Mouse (Mus musculus): ENCODE results near the gene Sema3f. TPM values are rescaled to one million over a fixed set of nuclear protein-coding genes. Genes with fewer than 3 reads are reported as not detected.

Sema3f gene
- polyA plus RNA-seq, 1 experiment from 2014 or later, result 14.9 TPM

- no peak overlapping the region for H3K27ac ChIP-seq (ENCODE audit: low read length)
- peaks cover 23% of the 10 kb centered on the region for H3K4me1 ChIP-seq (replicated peaks; ENCODE audit: control insufficient read depth, insufficient read depth, low read length)
- no peaks in the 10 kb centered on the region for H3K9me3 ChIP-seq (ENCODE audit: control insufficient read depth, low read length)
- H3K36me3 ChIP-seq (ENCODE audit: control insufficient read depth, insufficient read depth), result no peaks in the 10 kb centered on the region
- no peak overlapping the region for H3K4me2 ChIP-seq (ENCODE audit: low read length)
- no peaks in the 10 kb centered on the region for H3K27me3 ChIP-seq (replicated peaks; ENCODE audit: control insufficient read depth, insufficient read depth, low read length)
- no peak overlapping the region for H3K4me3 ChIP-seq (replicated peaks; ENCODE audit: low read length)
- H3K9ac ChIP-seq (replicated peaks; ENCODE audit: low read depth, low read length), result no peak overlapping the region
- ATAC-seq, result no peak
- WGBS, result 66% methylated on average over 3 of the region's 3 CpGs
These were observed 61.5 kb downstream of the Sema3f start for GRCm38 (mm10) chr9:107648767-107649166.

GRCm38 (mm10) chr9:107646975-107647374 lies 63.3 kb downstream of the Sema3f start:
- Histone ChIP-seq H3K36me3 (ENCODE audit: control insufficient read depth, insufficient read depth) (no peaks in the 10 kb centered on the region), H3K4me2 (ENCODE audit: low read length) (no peak overlapping the region), H3K27ac (ENCODE audit: low read length) (no peak overlapping the region), H3K9ac (replicated peaks; ENCODE audit: low read depth, low read length) (no peak overlapping the region), H3K4me3 (replicated peaks; ENCODE audit: low read length) (no peak overlapping the region), H3K9me3 (ENCODE audit: control insufficient read depth, low read length) (no peaks in the 10 kb centered on the region), H3K27me3 (replicated peaks; ENCODE audit: control insufficient read depth, insufficient read depth, low read length) (no peaks in the 10 kb centered on the region), H3K4me1 (replicated peaks; ENCODE audit: control insufficient read depth, insufficient read depth, low read length) (peaks cover 23% of the 10 kb centered on the region)
- 81% methylated on average over 6 of the region's 6 CpGs for WGBS
- ATAC-seq, result no peak

GRCm38 (mm10) chr9:107645577-107645976 lies 64.7 kb downstream of the Sema3f start:
- Histone ChIP-seq H3K4me3 (replicated peaks; ENCODE audit: low read length) (no peak overlapping the region), H3K9ac (replicated peaks; ENCODE audit: low read depth, low read length) (no peak overlapping the region), H3K4me2 (ENCODE audit: low read length) (no peak overlapping the region), H3K27me3 (replicated peaks; ENCODE audit: control insufficient read depth, insufficient read depth, low read length) (no peaks in the 10 kb centered on the region), H3K4me1 (replicated peaks; ENCODE audit: control insufficient read depth, insufficient read depth, low read length) (peaks cover 16% of the 10 kb centered on the region), H3K36me3 (ENCODE audit: control insufficient read depth, insufficient read depth) (no peaks in the 10 kb centered on the region), H3K27ac (ENCODE audit: low read length) (no peak overlapping the region), H3K9me3 (ENCODE audit: control insufficient read depth, low read length) (no peaks in the 10 kb centered on the region)
- WGBS, result 9% methylated on average over 5 of the region's 5 CpGs
- peak; percentile 76 for ATAC-seq

GRCm38 (mm10) chr9:107645153-107645510 lies 65.1 kb downstream of the Sema3f start:
- Histone ChIP-seq H3K4me3 (replicated peaks; ENCODE audit: low read length) (no peak overlapping the region), H3K9ac (replicated peaks; ENCODE audit: low read depth, low read length) (peak overlapping the region; percentile 66; the same call in 1 of the 2 replicates), H3K4me1 (replicated peaks; ENCODE audit: control insufficient read depth, insufficient read depth, low read length) (peaks cover 15% of the 10 kb centered on the region), H3K27me3 (replicated peaks; ENCODE audit: control insufficient read depth, insufficient read depth, low read length) (no peaks in the 10 kb centered on the region), H3K4me2 (ENCODE audit: low read length) (peak overlapping the region; percentile 76), H3K36me3 (ENCODE audit: control insufficient read depth, insufficient read depth) (no peaks in the 10 kb centered on the region), H3K27ac (ENCODE audit: low read length) (no peak overlapping the region), H3K9me3 (ENCODE audit: control insufficient read depth, low read length) (no peaks in the 10 kb centered on the region)
- ATAC-seq, result peak; percentile 23; the same call in 1 of the 2 replicates
- 62% methylated on average over 7 of the region's 7 CpGs for WGBS

GRCm38 (mm10) chr9:107644495-107645152 lies 65.7 kb downstream of the Sema3f start:
- Histone ChIP-seq H3K9me3 (ENCODE audit: control insufficient read depth, low read length) (no peaks in the 10 kb centered on the region), H3K9ac (replicated peaks; ENCODE audit: low read depth, low read length) (peak overlapping the region; percentile 66), H3K36me3 (ENCODE audit: control insufficient read depth, insufficient read depth) (no peaks in the 10 kb centered on the region), H3K27ac (ENCODE audit: low read length) (peak overlapping the region; percentile 76), H3K4me3 (replicated peaks; ENCODE audit: low read length) (peak overlapping the region; percentile 48), H3K27me3 (replicated peaks; ENCODE audit: control insufficient read depth, insufficient read depth, low read length) (no peaks in the 10 kb centered on the region), H3K4me2 (ENCODE audit: low read length) (peak overlapping the region; percentile 76), H3K4me1 (replicated peaks; ENCODE audit: control insufficient read depth, insufficient read depth, low read length) (peaks cover 13% of the 10 kb centered on the region)
- WGBS, result 4% methylated on average over 34 of the region's 35 CpGs
- ATAC-seq, result peak; percentile 83

GRCm38 (mm10) chr9:107643544-107644214 lies 66.6 kb downstream of the Sema3f start:
- Histone ChIP-seq H3K9me3 (ENCODE audit: control insufficient read depth, low read length) (no peaks in the 10 kb centered on the region), H3K4me3 (replicated peaks; ENCODE audit: low read length) (no peak overlapping the region), H3K9ac (replicated peaks; ENCODE audit: low read depth, low read length) (peak overlapping the region; percentile 66), H3K27ac (ENCODE audit: low read length) (no peak overlapping the region), H3K36me3 (ENCODE audit: control insufficient read depth, insufficient read depth) (no peaks in the 10 kb centered on the region), H3K27me3 (replicated peaks; ENCODE audit: control insufficient read depth, insufficient read depth, low read length) (no peaks in the 10 kb centered on the region), H3K4me2 (ENCODE audit: low read length) (peak overlapping the region; percentile 76), H3K4me1 (replicated peaks; ENCODE audit: control insufficient read depth, insufficient read depth, low read length) (peaks cover 12% of the 10 kb centered on the region)
- 91% methylated on average over 13 of the region's 13 CpGs for WGBS
- no peak for ATAC-seq

- 17% methylated on average over 8 of the region's 8 CpGs for WGBS
- Histone ChIP-seq H3K9me3 (ENCODE audit: control insufficient read depth, low read length) (no peaks in the 10 kb centered on the region), H3K4me2 (ENCODE audit: low read length) (no peak overlapping the region), H3K27ac (ENCODE audit: low read length) (no peak overlapping the region), H3K36me3 (ENCODE audit: control insufficient read depth, insufficient read depth) (no peaks in the 10 kb centered on the region), H3K4me1 (replicated peaks; ENCODE audit: control insufficient read depth, insufficient read depth, low read length) (peaks cover 21% of the 10 kb centered on the region), H3K4me3 (replicated peaks; ENCODE audit: low read length) (no peak overlapping the region), H3K27me3 (replicated peaks; ENCODE audit: control insufficient read depth, insufficient read depth, low read length) (no peaks in the 10 kb centered on the region), H3K9ac (replicated peaks; ENCODE audit: low read depth, low read length) (no peak overlapping the region)
- no peak for ATAC-seq
These were observed 68.6 kb downstream of the Sema3f start for GRCm38 (mm10) chr9:107641666-107642065.

- peaks cover 25% of the 10 kb centered on the region for H3K4me1 ChIP-seq (replicated peaks; ENCODE audit: control insufficient read depth, insufficient read depth, low read length)
- no peak overlapping the region for H3K27ac ChIP-seq (ENCODE audit: low read length)
- H3K27me3 ChIP-seq (replicated peaks; ENCODE audit: control insufficient read depth, insufficient read depth, low read length), result no peaks in the 10 kb centered on the region
- H3K9ac ChIP-seq (replicated peaks; ENCODE audit: low read depth, low read length), result no peak overlapping the region
- ATAC-seq, result no peak
- H3K4me3 ChIP-seq (replicated peaks; ENCODE audit: low read length), result no peak overlapping the region
- H3K9me3 ChIP-seq (ENCODE audit: control insufficient read depth, low read length), result no peaks in the 10 kb centered on the region
- no peaks in the 10 kb centered on the region for H3K36me3 ChIP-seq (ENCODE audit: control insufficient read depth, insufficient read depth)
- H3K4me2 ChIP-seq (ENCODE audit: low read length), result no peak overlapping the region
- WGBS, result 49% methylated on average over 7 of the region's 8 CpGs
These were observed 70.0 kb downstream of the Sema3f start for GRCm38 (mm10) chr9:107640257-107640772.

GRCm38 (mm10) chr9:107637070-107637469 lies 73.2 kb downstream of the Sema3f start:
- 7% methylated on average over 7 of the region's 7 CpGs for WGBS
- Histone ChIP-seq H3K4me3 (replicated peaks; ENCODE audit: low read length) (no peak overlapping the region), H3K4me2 (ENCODE audit: low read length) (peak overlapping the region; percentile 11; the same call in 1 of the 2 replicates), H3K36me3 (ENCODE audit: control insufficient read depth, insufficient read depth) (no peaks in the 10 kb centered on the region), H3K9me3 (ENCODE audit: control insufficient read depth, low read length) (no peaks in the 10 kb centered on the region), H3K27ac (ENCODE audit: low read length) (peak overlapping the region; percentile 20; the same call in 1 of the 2 replicates), H3K9ac (replicated peaks; ENCODE audit: low read depth, low read length) (no peak overlapping the region), H3K4me1 (replicated peaks; ENCODE audit: control insufficient read depth, insufficient read depth, low read length) (peaks cover 34% of the 10 kb centered on the region), H3K27me3 (replicated peaks; ENCODE audit: control insufficient read depth, insufficient read depth, low read length) (no peaks in the 10 kb centered on the region)
- ATAC-seq, result no peak
